Mouse (Mus musculus) layer of hippocampus, postnatal 10 days (tissue): ENCODE data around the gene Sik2. TPM values are rescaled to one million over a fixed set of nuclear protein-coding genes. Genes with fewer than 3 reads are reported as not detected.

ENCODE experiments used
- DNase-seq, 2 experiments: peaks; one replicate each; pipeline ENCODE4 v3.0.0; 2021; ENCODE audit warnings: low spot score in 2 of 2
- total RNA-seq, 2 experiments: library from RNA; stranded (reverse); gene quantifications; 2 replicates each; pipeline ENCODE4 v1.2.3; 2021

Sik2 gene
- total RNA-seq, 2 experiments from 2014 or later = 39.5 to 39.8 TPM

GRCm38 (mm10) chr9:50847606-50848368 is 161.1 kb downstream of the Sik2 start:
- no peak for DNase-seq

GRCm38 (mm10) chr9:50847133-50847532 is 161.7 kb downstream of the Sik2 start:
- no peak for DNase-seq

- no peak for DNase-seq
Observed at GRCm38 (mm10) chr9:50845547-50845946, 163.3 kb downstream of the Sik2 start.

GRCm38 (mm10) chr9:50845081-50845480 is 163.8 kb downstream of the Sik2 start, which contains the start of gene Ppp2r1b:
TSS of gene Ppp2r1b (plus strand) at chr9:50845301.
- no peak for DNase-seq

Other genes with a start within 250 kb of the Sik2 start
- gene Fdxacb1, start 240.8 kb downstream of the Sik2 start, total RNA-seq = 1 to 10 TPM; 5.5 to 6.2 TPM
- gene Alg9, start 234.1 kb downstream of the Sik2 start, total RNA-seq = 10 to 100 TPM; 35.3 to 35.6 TPM
- 10 to 100 TPM; 25.8 to 29.4 TPM for gene 1110032A03Rik, start 233.6 kb downstream of the Sik2 start, total RNA-seq
- gene Ppp2r1b, start 163.8 kb downstream of the Sik2 start, total RNA-seq = 10 to 100 TPM; 18.8 to 19.9 TPM
- not detected for gene Btg4, start 51.8 kb upstream of the Sik2 start, total RNA-seq
- gene Layn, start 68.0 kb upstream of the Sik2 start, total RNA-seq = 1 to 10 TPM; 6.3 to 7.9 TPM
- under 1 TPM; 0.58 to 0.75 TPM for gene 4833427G06Rik, start 93.0 kb upstream of the Sik2 start, total RNA-seq
- gene Gm32742, start 156.4 kb upstream of the Sik2 start, total RNA-seq = not detected
- under 1 TPM in 1 of 2 experiments, not detected in 1; 0.14 TPM for gene Pou2af1, start 204.6 kb upstream of the Sik2 start, total RNA-seq